In the genomic region with DNA sequence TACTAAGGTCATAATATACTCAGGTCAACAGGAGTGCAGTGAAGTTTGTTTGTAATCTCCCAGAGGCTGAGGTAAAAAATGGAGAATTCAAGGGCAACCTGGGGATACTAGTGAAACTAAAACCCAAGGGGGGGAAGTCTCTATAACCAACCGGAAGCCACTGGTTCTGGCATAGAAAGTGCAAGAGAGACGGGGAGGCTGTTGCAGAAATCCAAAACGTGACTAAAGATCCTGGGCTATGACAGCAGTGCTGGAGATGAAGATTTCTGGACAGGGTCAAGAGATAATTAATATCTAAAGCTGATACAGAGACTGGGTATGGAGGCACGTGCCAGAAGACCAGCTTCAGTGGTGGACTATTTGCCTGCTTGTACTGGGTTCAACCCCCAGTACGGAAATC, we compare ENCODE assay signal across 8 mouse cellular contexts. TPM values are rescaled to one million over a fixed set of nuclear protein-coding genes. Genes with fewer than 3 reads are reported as not detected.
DNase-seq lines count a peak whose midpoint lies in the region; ATAC-seq and TF ChIP-seq lines count a peak whose summit lies in the region.

No protein-coding gene starts in this region.

- H3K4me2 ChIP-seq in heart, postnatal 0 days (ENCODE audit: low read depth, low read length), result peak overlapping the region; percentile 87
- peak overlapping the region; percentile 92 for H3K4me2 ChIP-seq in midbrain, embryonic 14.5 days (ENCODE audit: low read length)

- TF ChIP-seq EP300 in heart, postnatal 0 days (IDR thresholded peaks at IDR 0.05; ENCODE audit: low read depth), result no peak

- WGBS in heart, postnatal 0 days, result 44% methylated on average over 5 of the region's 5 CpGs
- WGBS in midbrain, embryonic 14.5 days, result 86% methylated on average over 5 of the region's 5 CpGs

- peaks cover 5% of the 10 kb centered on the region; the same call in 1 of the 2 replicates for H3K27me3 ChIP-seq in heart, postnatal 0 days (ENCODE audit: control insufficient read depth, insufficient read depth, low read length)
- H3K27me3 ChIP-seq in midbrain, embryonic 14.5 days (ENCODE audit: control insufficient read depth, insufficient read depth, low read length), result no peaks in the 10 kb centered on the region

- DNase-seq in heart, postnatal 0 days (ENCODE audit: low spot score), result no peak
- DNase-seq in heart, adult 18-20 months, result no peak
- peak; percentile 76 for DNase-seq in induced T-regulatory cell, adult 2 months (ENCODE audit: low read depth)
- DNase-seq in midbrain, embryonic 14.5 days, result no peak
- no peak for DNase-seq in left cerebral cortex, adult 18-20 months (ENCODE audit: low spot score in 2 of 2)
- no peak for DNase-seq in adrenal gland, postnatal 36 days
- DNase-seq in thymus, postnatal 25 days, result no peak

- ATAC-seq in heart, postnatal 0 days (ENCODE audit: insufficient read depth, low read depth), result no peak
- peak; percentile 43 for ATAC-seq in activated CD4-positive, CD25-positive, alpha-beta regulatory T cell, adult 4 months
- ATAC-seq in midbrain, embryonic 14.5 days (ENCODE audit: low FRiP score, low TSS enrichment), result no peak

- peak overlapping the region; percentile 92; the same call in 1 of the 2 replicates for H3K4me3 ChIP-seq in heart, postnatal 0 days (ENCODE audit: low read depth, low read length)
- no peak overlapping the region for H3K4me3 ChIP-seq in midbrain, embryonic 14.5 days (replicated peaks; ENCODE audit: low read depth, low read length)

- H3K4me1 ChIP-seq in heart, postnatal 0 days (ENCODE audit: control insufficient read depth, insufficient read depth), result peaks cover 25% of the 10 kb centered on the region
- peaks cover 13% of the 10 kb centered on the region for H3K4me1 ChIP-seq in midbrain, embryonic 14.5 days (ENCODE audit: control insufficient read depth, insufficient read depth, low read length)

- TF ChIP-seq CTCF in heart, postnatal 0 days (IDR thresholded peaks at IDR 0.05; ENCODE audit: low read depth), result no peak

- H3K36me3 ChIP-seq in heart, postnatal 0 days (replicated peaks; ENCODE audit: control insufficient read depth, insufficient read depth, low read length), result 0 out of 2 replicates have a peak, but pooled peaks cover 5% of the 10 kb centered on the region
- no peaks in the 10 kb centered on the region for H3K36me3 ChIP-seq in midbrain, embryonic 14.5 days (ENCODE audit: control insufficient read depth, insufficient read depth, low read length)

- no peak overlapping the region for H3K27ac ChIP-seq in heart, postnatal 0 days (ENCODE audit: low read depth)
- H3K27ac ChIP-seq in midbrain, embryonic 14.5 days (replicated peaks; ENCODE audit: low read depth, low read length), result no peak overlapping the region

- no peak overlapping the region for H3K9ac ChIP-seq in heart, postnatal 0 days (replicated peaks; ENCODE audit: low read depth, low read length)
- no peak overlapping the region; the same call in 1 of the 2 replicates for H3K9ac ChIP-seq in midbrain, embryonic 14.5 days (replicated peaks; ENCODE audit: low read length)

- no peaks in the 10 kb centered on the region for H3K9me3 ChIP-seq in heart, postnatal 0 days (replicated peaks; ENCODE audit: control insufficient read depth, low read length)
- H3K9me3 ChIP-seq in midbrain, embryonic 14.5 days (ENCODE audit: control insufficient read depth, low read length), result no peaks in the 10 kb centered on the region

RNA-seq across cellular contexts. Expression of a gene that starts 2.3 kb away (rescaled TPM):
- total RNA-seq in heart, postnatal 0 days (2014; rRNA removed; ENCODE audit: low replicate concordance), result 39.4 and 40.0 TPM in 2 replicates
- polyA plus RNA-seq in heart, postnatal 0 days (2015; fragmentation: Nextera tagmentation; extraction: Ambion mirVana), result 25.4 and 26.8 TPM in 2 replicates
- total RNA-seq in heart, adult 18-20 months (2021), result 10 to 100 TPM; 21.7 to 23.7 TPM
- polyA plus RNA-seq in activated CD4-positive, CD25-positive, alpha-beta regulatory T cell, adult 4 months (2017; shearing (Covaris generic)), result 10 to 100 TPM; 64.4 to 86.7 TPM
- 60.8 and 61.7 TPM in 2 replicates for polyA plus RNA-seq in midbrain, embryonic 14.5 days (2014; fragmentation: Nextera tagmentation; extraction: Ambion mirVana)
- 10 to 100 TPM; 22.8 to 25.3 TPM for total RNA-seq in left cerebral cortex, adult 18-20 months (2021)
- total RNA-seq in adrenal gland, postnatal 36 days (2021), result 10 to 100 TPM; 33.9 to 37.2 TPM

RNA-seq across cellular contexts. Expression of a gene that starts 6.7 kb away (rescaled TPM):
- 10.6 and 13.0 TPM in 2 replicates for total RNA-seq in heart, postnatal 0 days (2014; rRNA removed; ENCODE audit: low replicate concordance)
- 18.1 and 20.2 TPM in 2 replicates for polyA plus RNA-seq in heart, postnatal 0 days (2015; fragmentation: Nextera tagmentation; extraction: Ambion mirVana)
- total RNA-seq in heart, adult 18-20 months (2021), result 10 to 100 TPM; 19.0 to 27.6 TPM
- polyA plus RNA-seq in activated CD4-positive, CD25-positive, alpha-beta regulatory T cell, adult 4 months (2017; shearing (Covaris generic)), result 10 to 100 TPM; 29.9 to 34.2 TPM
- polyA plus RNA-seq in midbrain, embryonic 14.5 days (2014; fragmentation: Nextera tagmentation; extraction: Ambion mirVana), result 33.3 and 39.6 TPM in 2 replicates
- 10 to 100 TPM; 39.1 to 41.6 TPM for total RNA-seq in left cerebral cortex, adult 18-20 months (2021)
- total RNA-seq in adrenal gland, postnatal 36 days (2021), result 10 to 100 TPM; 42.4 to 44.0 TPM
